Mouse (Mus musculus) G1E (cell line): ENCODE measurements around the gene Armc5. TPM values are rescaled to one million over a fixed set of nuclear protein-coding genes. Genes with fewer than 3 reads are reported as not detected.
A peak's percentile ranks its signal among the peaks of the same experiment; 100 is the strongest.

Experiments used
- ATAC-seq: 2 replicates; pipeline ENCODE4 v1.8.0; 2016; ENCODE audit warnings: mild to moderate bottlenecking; ENCODE audit not compliant: insufficient number of reproducible peaks, poor library complexity, low FRiP score, severe bottlenecking; ENCODE audit errors: extremely low read depth
- DNase-seq: peaks from one replicate; pipeline ENCODE4 v3.0.0; 2012; ENCODE audit warnings: low spot score
- H3K27me3 ChIP-seq: 2 replicates; pipeline ENCODE4 v1.6.1; 2012; ENCODE audit warnings: mild to moderate bottlenecking, low read length, inconsistent platforms; ENCODE audit not compliant: insufficient read depth
- H3K36me3 ChIP-seq: replicated peaks from 2 replicates; pipeline ENCODE3; 2012; ENCODE audit warnings: mild to moderate bottlenecking, inconsistent platforms
- H3K4me1 ChIP-seq: 2 replicates; pipeline ENCODE4 v1.6.1; 2012; ENCODE audit warnings: low read depth, low read length, inconsistent platforms, mixed read lengths; ENCODE audit not compliant: insufficient read depth
- H3K4me3 ChIP-seq: 2 replicates; pipeline ENCODE4 v1.5.1; 2012; ENCODE audit warnings: low read depth, mild to moderate bottlenecking, inconsistent platforms, low read length, moderate library complexity, mixed read lengths
- H3K9me3 ChIP-seq: replicated peaks from 2 replicates; pipeline ENCODE4 v1.6.1; 2012; ENCODE audit warnings: inconsistent platforms
- CTCF ChIP-seq: IDR thresholded peaks from 2 replicates; pipeline ENCODE4 v1.5.1; 2012; ENCODE audit warnings: low read depth, low read length, inconsistent platforms, mixed read lengths
- GATA1 ChIP-seq: IDR thresholded peaks from 2 replicates; pipeline ENCODE4 v1.6.1; 2012; ENCODE audit warnings: borderline replicate concordance, low read length, inconsistent platforms, mixed read lengths
- GATA2 ChIP-seq: IDR thresholded peaks from 2 replicates; pipeline ENCODE4 v1.6.1; 2012; ENCODE audit warnings: low read depth, low read length, inconsistent platforms, borderline replicate concordance
- POLR2AphosphoS5 ChIP-seq: IDR thresholded peaks from 2 replicates; pipeline ENCODE4 v1.6.1; 2012; ENCODE audit warnings: low read depth, low read length, inconsistent platforms; ENCODE audit not compliant: insufficient replicate concordance
- TAL1 ChIP-seq: conservative IDR thresholded peaks from 2 replicates; pipeline ENCODE4 v1.6.1; 2012; ENCODE audit warnings: low read depth, low read length, inconsistent platforms, mixed read lengths
- polyA plus RNA-seq: library from polyadenylated mRNA; stranded (reverse); fragments of >175 nt; gene quantifications from 2 replicates; pipeline ENCODE4 v1.2.3, GENCODE M21; 2012
- total RNA-seq, 2 experiments: library from RNA; stranded (forward) in 1 of 2; stranded (reverse) in 1 of 2; fragments of 200-1000 nt in 1 of 2; fragments of >200 nt in 1 of 2; fragmentation: Nextera tagmentation in 1 of 2; gene quantifications; 2 replicates each; pipeline ENCODE4 v1.2.3; 2014 to 2017

Gene Armc5
- total and polyA plus RNA-seq, 3 experiments, result 5.6 to 22.8 (median 10.2) TPM

- H3K27me3 ChIP-seq, result peaks cover 7% of the 10 kb centered on the region
- ATAC-seq (no peak), DNase-seq (no peak)
- H3K4me1 ChIP-seq, result peaks cover 49% of the 10 kb centered on the region
- H3K9me3 ChIP-seq, result no peaks in the 10 kb centered on the region
- TF ChIP-seq CTCF (no peak), POLR2AphosphoS5 (no peak), GATA1 (no peak), TAL1 (no peak)
- peaks cover 64% of the 10 kb centered on the region for H3K36me3 ChIP-seq
- no peak overlapping the region for H3K4me3 ChIP-seq
These were observed 6.8 kb downstream of the Armc5 start for GRCm38 (mm10) chr7:128243921-128244320.

DNA sequence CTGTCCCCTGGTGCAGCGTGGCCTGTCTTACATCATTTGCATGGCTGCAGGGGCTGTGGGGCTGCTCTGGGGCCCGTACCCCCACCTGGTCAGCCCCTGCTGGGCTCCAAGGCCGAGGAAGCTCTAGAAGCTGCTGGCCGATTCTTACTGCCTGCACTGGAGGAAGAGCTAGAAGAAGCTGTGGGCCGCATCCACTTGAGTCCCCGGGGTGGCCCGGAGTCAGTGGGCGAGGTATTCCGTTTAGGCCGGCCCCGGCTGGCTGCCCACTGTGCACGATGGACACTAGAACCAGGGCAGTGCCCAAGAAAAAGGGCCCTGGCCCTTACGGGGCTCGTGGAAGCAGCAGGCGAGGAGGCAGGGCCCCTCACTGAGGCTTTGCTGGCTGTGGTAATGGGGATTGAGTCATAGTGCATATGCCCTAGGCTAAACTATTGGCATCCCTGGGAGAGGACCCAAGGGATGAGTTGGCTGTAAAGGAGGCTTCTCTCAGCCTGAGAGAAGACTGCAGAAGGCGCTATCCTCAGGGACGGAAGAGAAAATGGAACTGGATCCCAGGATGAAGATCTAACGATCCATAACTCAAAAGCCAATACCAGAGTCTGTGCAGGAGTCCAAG lies 7.4 kb downstream of the Armc5 start:
- TF ChIP-seq POLR2AphosphoS5, result no peak
- TF ChIP-seq TAL1, result no peak
- no peak for TF ChIP-seq CTCF
- TF ChIP-seq GATA2, result no peak
- no peak for TF ChIP-seq GATA1
- no peak overlapping the region for H3K4me3 ChIP-seq
- DNase-seq, result no peak
- H3K27me3 ChIP-seq, result peaks cover 11% of the 10 kb centered on the region
- H3K9me3 ChIP-seq, result no peaks in the 10 kb centered on the region
- ATAC-seq, result no peak
- peaks cover 60% of the 10 kb centered on the region for H3K36me3 ChIP-seq
- H3K4me1 ChIP-seq, result peaks cover 47% of the 10 kb centered on the region

DNA sequence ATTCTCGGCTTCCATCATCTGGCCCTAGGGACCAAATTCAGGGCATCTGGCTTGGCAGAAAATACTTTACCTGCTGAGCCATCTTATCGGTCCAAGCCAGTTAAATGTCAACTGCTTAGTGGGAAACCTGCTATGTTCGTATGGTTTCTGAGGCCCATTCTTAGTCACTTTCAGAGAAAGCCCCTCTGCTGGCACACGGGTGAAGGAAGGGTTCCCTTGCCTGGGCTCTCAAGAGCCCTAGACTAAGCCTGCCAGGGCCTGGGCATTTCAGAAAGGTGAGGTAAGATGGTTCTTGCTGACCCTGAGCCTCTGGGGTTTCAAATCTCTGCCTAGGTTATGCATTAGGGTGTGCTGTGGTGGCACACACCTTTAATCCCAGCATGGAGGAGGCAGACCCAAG lies 8.4 kb downstream of the Armc5 start:
- Histone ChIP-seq H3K9me3 (no peaks in the 10 kb centered on the region), H3K36me3 (peaks cover 49% of the 10 kb centered on the region)

DNA sequence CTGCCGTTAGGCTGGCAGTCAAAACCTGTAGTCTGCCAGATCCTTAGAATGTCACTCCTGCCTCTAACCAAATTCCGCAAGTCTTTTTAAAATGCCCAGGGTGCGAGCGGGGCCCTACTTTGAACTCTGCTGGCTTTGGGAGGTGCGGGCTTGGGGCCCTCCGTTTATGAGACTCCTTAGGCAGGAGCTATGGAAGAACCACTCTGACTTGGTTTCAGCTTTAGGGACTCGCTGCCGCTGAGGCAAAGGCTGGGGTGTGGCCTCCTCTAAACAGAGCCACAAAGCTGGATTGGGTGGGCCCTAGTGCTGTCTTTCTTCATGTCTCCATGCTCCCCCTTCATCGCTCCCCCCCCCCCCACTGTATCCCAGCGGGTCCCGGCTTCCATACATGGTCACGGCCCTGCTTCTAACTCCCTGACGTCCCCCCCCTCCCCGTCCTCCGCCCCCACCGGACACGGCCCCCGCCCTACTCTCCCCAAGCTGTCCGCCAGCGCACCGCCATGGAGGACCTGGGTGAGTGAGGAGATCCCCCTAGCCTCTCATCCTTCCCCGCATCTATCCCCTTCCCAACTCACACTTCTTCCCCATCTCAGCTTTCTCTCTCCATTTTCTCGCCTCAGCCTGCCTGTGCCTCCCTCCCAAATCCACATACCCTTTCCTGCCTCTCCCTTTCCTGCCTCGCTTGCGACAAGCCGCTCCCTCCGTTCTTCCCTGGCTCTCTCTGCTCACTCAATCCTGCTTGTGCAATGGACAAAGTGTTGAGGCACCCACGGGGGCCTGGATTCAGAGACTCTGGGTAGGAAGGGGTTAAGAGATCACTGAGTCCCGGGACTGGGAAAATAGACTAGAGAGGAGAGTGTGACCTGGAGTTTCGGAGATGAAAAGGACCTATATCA lies 9.6 kb downstream of the Armc5 start, which contains the start of gene Tgfb1i1:
TSS of gene Tgfb1i1 (plus strand) at position 317 of the 896 bp plus-strand sequence.
- DNase-seq, result no peak
- Histone ChIP-seq H3K27me3 (peaks cover 11% of the 10 kb centered on the region), H3K4me1 (peaks cover 34% of the 10 kb centered on the region), H3K4me3 (no peak within 1 kb of the TSS; the same call in 1 of the 2 replicates), H3K9me3 (no peaks in the 10 kb centered on the region), H3K36me3 (peaks cover 37% of the 10 kb centered on the region)
- no peak for TF ChIP-seq GATA2
- TF ChIP-seq GATA1, result no peak
- TF ChIP-seq CTCF, result no peak
- no peak for TF ChIP-seq TAL1
- no peak for TF ChIP-seq POLR2AphosphoS5
- no peak for ATAC-seq

More for the DNA sequence above, 8.4 kb downstream of the Armc5 start:
- Histone ChIP-seq H3K4me1 (peaks cover 45% of the 10 kb centered on the region), H3K4me3 (no peak overlapping the region), H3K27me3 (peaks cover 11% of the 10 kb centered on the region)
- no peak for ATAC-seq
- TF ChIP-seq CTCF (no peak), GATA1 (no peak), GATA2 (no peak), TAL1 (no peak)
- DNase-seq, result no peak

DNA sequence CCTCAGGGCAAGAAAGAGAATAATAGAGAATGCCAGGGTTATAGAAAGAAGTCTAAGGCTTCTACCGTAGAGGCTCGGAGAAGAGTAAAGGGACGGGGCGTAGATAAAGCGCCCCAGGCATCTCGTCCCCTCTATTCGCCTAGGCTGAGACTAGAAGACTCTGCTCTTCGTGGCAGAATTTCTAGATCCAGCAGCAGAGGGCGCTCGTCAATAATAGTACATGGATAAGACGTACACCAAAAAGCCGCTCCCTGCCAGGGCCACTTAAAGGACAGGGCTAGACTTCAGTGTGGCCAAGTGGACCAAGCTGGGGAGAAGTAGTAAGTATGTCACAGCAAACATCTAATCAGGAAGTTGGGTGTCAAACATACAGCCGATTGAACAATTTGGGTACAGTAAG lies 10.3 kb downstream of the Armc5 start:
- H3K4me1 ChIP-seq, result peaks cover 33% of the 10 kb centered on the region
- peaks cover 18% of the 10 kb centered on the region for H3K27me3 ChIP-seq
- no peak overlapping the region for H3K4me3 ChIP-seq
- H3K36me3 ChIP-seq, result peaks cover 30% of the 10 kb centered on the region
- peak; percentile 61 for DNase-seq
- H3K9me3 ChIP-seq, result no peaks in the 10 kb centered on the region
- ATAC-seq, result peak; percentile 34; the same call in 1 of the 2 replicates
- TF ChIP-seq TAL1 (no peak), CTCF (peak; percentile 50; the same call in 1 of the 2 replicates)
